Mouse (Mus musculus): ENCODE results near the gene Mast4.
"Not testable (repeated sequence)": the region's sequence is repeated elsewhere in the genome, so short reads cannot be mapped to it uniquely, and the experiment has no call there.

The Mast4 gene

DNA sequence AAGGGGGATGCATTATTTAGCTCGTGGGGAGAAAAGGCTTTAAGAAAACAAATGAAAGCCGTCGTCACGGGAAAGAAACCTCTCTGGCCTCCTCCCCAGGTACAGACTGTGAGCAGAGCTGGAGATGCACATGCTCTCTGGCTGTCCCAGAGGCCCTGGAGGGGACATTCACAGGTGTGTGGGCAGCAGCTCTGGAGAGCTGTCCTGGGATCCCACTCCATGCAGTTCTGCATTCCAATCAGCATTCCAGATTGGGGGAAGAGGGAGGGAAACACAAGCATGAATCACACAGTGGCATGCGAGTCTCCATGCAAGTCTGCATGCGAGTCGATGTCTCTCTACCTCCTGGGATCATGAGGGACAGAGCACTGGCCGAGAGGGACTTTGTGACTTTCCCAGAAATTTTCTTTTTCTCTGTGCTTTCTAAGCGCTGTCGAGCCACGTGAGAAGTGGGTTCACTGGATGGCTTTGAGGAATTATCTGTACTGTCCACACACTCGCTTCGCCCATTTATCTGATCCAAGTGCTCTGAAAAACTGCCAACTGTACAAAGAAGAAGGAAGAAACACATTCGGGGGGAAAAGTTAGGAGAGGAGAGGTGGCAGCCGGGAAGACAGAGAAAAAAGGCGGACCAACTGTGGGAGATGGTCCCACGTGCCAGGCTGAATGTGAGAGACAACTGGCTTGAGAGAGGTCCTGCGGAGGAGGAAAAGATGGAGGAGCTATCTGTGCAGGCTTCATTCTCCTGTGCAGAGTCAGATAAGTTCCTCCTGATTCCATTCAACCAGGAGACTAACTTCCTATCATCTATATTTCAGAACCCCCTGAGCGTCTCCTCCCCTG is 580.4 kb downstream of the Mast4 start:
- no peak for DNase-seq (ENCODE audit: low read depth, low spot score)

DNA sequence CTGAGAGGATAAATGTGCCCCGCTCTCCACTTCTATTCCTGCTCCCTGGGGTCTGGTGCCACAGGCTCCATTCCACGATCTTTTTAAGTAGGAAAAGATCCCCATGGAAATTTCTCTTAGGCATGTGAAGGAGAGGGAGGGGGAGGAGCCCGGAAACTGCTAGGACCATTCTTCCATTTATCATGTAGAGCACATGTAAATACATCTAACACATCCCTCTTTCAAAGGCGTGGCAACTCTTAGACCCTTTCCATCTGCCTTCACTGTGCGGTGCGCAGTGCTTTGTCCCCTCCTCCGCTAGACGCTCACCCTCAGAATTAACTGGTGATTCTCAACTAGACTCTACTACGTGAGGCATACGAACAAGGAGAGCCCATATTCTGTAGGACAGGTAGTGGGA is 584.4 kb downstream of the Mast4 start:
- peak; percentile 89 for DNase-seq (ENCODE audit: low read depth, low spot score)

DNA sequence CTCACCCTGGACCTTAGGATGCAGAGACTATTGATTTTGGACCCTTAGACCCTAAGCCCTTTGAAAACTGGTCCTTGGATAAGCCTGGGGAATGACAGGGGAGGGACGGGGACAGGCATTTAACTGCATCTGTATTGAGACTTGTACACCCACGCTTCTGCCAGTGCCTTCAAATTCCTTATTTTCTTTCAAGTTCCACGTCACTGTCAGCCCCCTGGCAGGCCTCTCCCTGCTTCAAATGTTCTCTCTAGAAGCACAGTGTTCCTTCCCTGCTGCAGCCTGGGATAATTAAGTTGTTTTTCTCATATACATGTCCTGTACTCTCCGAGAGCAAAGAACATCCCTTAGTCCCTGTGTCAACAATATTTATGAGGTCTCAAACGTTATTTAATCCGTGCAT is 585.1 kb downstream of the Mast4 start:
- DNase-seq (ENCODE audit: low read depth, low spot score), result no peak

DNA sequence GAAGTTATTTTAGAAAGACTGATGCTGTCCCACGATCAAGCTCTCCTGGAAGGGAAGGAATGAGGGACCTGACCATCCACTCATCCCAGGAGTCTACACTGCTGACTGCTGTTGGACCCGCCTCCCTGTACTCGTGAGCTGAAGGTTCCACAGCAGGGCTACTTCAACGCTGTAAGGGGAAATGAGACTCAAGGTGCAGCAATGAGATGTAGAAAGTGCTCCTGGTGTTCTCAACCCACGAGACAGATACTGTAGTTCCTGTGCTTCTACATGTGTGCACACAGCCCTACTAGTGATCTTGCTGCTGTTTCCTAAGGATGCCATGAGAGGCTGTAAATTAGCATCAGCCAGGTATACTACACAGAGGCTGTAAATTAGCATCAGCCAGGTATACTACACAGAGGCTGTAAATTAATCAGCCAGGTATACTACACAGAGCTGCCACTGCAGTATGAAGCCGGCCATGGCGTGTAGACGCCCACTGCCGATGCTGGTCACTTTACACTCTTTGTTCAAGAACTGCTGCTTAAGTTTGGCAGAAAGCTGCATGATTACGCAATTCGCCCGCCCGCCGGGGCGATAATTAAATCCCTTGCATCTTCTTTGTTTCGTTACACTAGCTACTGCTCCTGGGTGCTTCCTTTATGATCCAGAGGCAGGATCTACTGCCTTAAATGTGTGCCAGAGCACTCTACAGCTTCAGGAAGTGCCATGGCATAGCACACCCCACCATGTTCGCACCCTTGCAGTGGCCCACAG is 587.3 kb downstream of the Mast4 start:
- peak; percentile 21 for DNase-seq (ENCODE audit: low read depth, low spot score)

DNA sequence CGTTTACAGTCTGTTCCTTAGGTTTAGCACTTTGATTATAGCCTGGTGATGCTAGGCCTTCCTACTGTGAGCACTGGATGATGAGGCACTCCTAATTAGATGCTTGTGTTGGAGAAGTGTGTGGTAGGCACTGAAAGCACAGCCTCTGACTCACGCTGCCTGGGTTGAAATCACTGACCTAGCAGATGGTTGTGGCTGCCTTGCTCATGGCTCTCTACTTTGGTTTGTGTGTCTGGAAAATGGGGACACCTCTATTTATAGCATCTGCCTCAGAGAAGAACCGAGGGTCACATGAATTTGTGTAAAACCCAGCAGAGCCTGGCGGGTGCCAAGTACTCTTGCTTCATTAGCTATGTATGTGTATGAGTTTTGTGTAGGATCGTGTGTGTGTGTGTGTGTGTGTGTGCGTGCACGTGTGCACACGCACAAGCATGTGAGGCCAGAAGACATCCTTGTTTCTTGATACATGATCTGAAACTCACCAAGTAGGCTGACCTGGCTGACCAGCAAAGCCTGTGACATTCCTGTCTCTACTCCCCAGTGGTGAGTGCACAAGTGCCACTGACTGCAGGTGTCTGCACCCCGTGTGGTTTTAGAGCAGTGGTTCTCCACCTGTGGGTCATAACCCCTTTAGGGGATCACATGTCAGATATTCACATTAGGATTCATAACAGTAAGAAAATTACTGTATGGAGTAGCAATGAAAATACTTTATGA is 588.5 kb downstream of the Mast4 start:
- DNase-seq (ENCODE audit: low read depth, low spot score), result no peak

DNA sequence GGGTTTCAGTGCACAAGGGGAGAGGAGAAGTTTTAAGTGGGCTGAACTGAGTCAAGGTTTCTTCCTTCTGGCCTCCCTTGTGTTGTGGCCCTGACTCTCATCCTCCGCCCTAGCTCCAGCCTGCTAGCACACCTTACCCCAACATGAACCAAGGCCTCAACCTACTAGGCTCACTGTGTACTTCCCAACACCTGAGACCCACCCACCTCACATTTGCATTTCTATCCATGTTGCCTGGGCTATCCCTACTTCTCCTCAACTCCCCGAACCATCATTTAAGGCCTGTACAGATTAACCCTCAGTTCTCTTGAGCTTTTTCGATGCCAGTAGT is 589.1 kb downstream of the Mast4 start:
- DNase-seq (ENCODE audit: low read depth, low spot score), result no peak

DNA sequence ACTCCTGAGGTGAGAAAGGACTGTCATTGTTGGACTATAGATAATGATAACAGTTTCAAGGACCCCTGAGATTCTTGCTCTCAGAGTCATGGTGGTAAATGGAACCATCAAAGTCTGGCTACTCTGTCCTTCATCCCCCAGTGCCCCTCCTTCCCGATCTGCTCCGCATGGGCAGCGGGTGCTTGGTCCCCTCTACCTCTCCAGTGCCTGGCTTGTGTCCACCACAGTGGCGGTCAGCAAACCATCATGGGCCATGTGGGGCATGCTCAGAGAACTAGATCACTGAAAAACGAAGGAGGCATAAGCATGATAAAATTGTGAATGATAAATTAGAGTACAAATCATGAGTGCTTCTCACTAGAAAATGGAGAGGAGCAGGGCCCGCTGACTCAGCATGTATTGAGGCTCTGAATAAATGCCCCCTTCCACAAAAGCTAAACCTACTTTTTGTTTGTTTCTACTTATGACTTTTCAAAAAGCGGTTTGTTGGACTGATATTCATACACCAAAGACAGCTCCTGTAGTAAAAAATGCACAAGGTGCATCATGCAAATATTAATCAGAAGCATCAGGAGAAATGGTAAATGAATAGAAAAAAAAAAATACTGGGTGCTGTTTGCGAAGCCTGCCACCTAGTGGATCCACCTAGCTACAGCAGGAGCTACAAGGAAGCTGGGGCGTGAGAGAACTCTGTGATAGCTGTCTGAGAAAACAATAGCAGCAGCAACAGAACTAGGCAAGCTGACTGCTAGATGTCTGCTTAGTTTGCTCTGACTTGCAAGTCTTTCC is 589.6 kb downstream of the Mast4 start:
- DNase-seq (ENCODE audit: low read depth, low spot score), result peak; percentile 68

DNA sequence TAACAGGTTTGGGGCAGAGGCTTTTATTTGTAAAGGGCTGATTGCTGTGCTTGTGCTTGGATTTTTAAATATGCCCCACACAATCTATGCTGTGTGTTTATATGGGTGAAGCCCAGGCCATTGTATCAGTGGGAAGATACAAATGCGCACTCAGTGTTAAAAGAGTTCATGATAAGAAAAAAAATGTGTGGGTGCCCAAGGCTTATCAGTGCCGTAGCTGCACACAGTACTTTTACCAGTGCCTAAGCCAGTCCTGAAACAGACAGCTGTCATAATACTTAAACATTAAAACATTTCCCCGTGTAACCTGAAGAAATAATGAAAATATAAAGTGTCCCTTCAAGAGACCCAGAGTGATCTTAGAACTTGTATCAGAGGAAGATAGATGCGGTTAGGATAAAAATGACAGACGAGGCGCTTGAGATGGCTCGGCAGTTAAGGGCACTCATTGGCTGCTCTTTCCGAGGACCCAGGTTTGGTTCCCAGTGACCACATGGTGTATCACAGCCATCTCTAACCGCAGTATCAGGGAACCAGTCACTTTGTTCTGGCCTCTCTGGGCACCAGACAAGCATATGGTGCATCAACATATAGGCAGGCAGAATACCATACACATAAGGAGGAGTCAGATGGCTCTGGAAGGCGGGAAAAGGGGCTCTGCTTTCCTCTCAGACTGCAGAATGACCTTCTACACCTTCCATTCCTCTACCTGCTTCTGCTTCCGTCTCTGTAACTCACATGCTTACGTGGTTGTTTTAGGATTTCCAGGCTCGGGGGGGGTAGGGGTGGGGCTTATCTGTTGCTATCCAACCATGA is 594.4 kb downstream of the Mast4 start:
- DNase-seq (ENCODE audit: low read depth, low spot score), result no peak

DNA sequence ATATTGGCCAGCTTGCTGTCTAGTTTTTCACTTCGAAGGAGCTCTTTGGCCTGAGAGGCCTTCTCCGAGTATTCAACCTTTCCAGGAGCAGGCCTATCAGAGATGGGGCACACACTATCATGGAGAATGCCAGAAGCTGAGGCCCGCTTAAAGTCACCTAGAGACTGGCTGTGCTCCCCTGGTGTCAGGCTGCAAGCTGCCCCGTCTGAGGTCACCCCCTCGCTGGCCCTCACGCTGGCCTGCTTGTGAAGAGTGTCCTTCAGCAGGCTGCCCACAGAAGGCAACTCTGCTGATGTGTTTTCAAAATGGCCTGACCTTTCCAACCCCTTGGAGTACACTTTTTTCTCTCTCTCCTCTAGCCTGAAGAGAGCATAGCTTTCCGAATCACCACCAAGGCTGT is 596.5 kb downstream of the Mast4 start:
- no peak for DNase-seq (ENCODE audit: low read depth, low spot score)

DNA sequence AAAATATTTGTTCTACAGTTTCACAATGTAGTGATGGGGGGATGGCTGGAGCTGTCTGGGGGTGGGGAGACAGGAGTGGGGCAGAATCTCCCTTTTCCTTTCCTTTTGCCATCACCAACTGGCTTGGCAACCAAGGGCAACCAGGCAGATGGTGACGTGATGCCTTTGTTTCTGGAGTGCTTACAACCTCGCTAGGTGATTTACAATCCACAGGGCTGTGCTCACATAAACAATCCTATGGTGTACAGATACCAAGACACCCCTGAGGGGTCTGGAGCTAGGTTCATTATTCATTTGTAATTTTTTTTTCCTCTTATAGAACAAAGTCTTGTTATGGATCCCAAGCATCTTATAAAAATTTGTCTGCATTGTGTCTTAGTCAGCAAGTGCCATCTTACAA is 601.2 kb downstream of the Mast4 start:
- DNase-seq (ENCODE audit: low read depth, low spot score), result no peak

DNA sequence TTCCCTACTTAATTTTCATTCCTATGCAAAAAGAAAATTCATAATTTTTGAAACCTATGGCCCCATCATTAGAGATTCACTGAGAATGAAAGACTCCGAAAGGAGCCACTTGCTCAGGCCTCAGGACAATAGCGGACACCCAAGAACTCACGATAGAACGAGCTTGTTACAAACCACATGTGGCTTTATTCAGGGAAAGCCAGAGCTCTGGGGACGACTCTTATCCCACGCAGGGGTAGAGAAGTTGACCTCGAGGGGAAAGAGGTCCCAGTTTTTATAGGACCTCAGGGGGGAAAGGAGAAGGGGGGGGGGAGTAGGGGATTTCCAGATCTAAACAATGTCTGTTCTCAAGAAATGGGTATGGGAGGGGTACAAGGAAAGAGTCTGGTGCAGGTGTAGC is 605.3 kb downstream of the Mast4 start:
- not testable (repeated sequence) for DNase-seq (ENCODE audit: low read depth, low spot score)

DNA sequence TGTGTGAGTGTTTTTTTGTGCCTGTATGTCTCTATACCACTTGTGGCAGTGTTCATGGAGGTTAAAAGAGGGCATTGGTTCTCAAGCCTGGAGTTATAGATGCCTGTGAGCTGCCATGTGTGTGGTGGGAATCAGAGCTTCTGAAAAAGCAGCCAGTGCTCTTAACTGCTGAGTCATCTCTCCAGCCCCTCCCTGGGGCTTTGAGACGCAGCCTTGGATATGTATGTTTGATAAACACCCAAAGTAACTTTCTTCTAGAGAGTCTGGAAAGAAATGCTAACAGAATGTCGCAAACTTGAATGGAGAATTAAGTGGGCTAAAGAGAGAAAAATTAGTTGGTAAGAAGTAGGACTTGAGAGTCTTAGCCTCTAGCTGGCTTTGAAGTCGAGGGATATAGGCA is 606.3 kb downstream of the Mast4 start:
- no peak for DNase-seq (ENCODE audit: low read depth, low spot score)

DNA sequence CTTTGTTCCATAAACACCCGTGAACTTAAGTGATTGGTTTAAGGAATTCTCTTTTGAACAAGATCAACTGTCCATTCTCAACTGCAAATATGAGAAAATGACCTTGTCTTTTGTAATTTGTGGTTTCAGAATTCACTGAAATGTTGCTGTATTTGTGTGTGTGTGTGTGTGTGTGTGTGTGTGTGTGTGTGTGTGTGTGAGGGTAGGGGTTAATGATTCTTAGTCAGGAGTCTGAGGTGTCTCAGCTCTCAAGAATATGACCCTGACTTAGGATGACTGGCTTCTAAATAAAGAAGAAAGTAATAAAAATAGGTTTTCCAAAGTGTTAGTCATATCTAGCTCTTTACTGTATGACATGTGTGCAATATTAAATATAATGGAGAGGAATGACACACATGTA is 607.4 kb downstream of the Mast4 start:
- DNase-seq (ENCODE audit: low read depth, low spot score), result no peak

DNA sequence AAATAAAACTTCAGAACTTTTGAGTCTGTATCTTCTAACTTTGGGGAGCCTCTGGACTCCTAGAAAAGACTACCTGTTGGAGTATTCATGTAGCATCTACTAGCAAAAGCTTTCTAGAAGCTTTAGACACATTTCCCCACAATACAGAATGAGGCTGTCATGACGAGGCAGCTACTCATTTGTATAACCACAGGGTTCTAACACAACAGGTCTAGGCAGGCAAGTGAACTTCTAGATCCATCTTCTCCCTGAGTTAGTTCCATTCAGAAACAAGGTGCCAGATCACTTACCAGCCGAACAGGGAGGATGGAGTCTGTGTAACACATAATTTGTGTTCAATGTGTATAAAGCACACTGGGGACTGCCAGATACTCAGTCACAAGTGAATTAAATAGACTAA is 608.4 kb downstream of the Mast4 start:
- DNase-seq (ENCODE audit: low read depth, low spot score), result no peak

DNA sequence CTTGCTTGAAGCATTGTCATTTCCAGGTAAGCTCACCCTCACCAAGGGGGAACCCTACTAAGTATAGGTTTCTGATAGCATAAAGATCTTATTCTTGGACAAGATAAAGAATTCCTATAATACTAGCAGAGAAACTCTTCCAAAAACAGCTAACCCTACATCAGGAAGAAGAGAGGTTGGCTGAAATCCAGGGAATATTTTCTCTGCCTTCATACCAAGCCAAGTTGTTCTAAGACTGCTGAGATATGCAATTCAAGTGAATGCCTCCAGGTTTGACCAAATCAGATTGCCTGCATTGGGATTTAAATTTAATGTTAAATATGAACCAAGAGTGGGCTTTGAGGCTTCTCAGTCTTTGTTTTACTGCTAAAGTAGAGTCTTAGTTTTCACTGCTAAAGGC is 608.9 kb downstream of the Mast4 start:
- no peak for DNase-seq (ENCODE audit: low read depth, low spot score)

DNA sequence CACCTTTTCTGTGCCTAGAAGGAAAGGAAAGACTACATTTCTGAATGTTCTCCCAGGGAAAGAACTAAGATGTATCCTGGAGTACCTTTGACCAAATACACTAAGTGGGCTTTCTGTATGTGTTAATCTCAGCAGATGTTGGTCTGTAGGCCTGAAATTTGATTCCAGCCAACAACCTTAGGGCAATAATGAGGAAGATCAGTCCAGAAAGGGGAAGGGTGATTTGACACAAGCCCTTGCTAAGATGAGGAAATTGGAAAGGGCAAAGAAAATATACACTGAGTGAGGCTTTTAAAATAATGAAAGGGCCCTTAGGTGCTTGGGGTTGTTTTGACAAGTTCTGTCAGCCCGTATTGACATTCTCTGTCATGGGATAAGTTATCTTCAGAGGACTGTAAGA is 617.3 kb downstream of the Mast4 start:
- DNase-seq (ENCODE audit: low read depth, low spot score), result no peak

DNA sequence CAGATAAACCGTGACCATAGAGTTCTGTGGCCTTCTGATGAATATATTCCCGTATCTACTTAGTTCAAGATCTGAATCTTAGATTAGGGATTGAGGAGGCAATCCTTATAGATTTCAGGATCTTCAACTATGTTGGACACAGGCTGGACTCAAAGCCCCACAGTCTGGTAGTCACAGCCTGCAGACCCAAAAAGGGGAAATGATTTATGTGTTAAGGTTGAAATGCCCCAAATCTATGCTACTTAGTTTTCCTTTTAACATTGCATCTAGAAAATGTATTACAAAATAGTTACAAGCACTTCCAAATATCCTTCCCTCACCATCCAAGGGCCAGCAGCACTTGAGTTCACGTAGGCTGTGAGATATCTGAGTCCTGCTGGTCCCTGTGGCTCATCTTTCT is 633.6 kb downstream of the Mast4 start:
- DNase-seq (ENCODE audit: low read depth, low spot score), result no peak

DNA sequence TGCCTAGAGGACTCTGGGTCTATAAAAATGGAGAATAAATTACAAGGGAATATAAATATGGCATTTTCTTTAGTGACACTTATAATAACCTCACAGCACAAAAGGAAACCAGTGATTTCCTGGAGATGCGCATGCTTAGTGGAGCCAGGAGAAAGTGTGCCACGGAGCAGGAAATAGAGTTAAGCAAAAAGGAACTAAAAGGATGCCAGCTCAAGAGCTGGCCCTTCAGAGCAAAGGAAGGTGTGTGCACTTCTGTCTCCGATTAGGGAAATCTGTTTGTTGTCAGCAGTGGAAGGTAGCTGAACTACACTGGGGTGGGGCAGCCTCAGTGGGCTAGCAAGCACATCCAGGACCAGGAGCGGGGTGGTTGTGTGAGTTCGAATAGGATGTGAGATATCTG is 634.1 kb downstream of the Mast4 start:
- no peak for DNase-seq (ENCODE audit: low read depth, low spot score)

DNA sequence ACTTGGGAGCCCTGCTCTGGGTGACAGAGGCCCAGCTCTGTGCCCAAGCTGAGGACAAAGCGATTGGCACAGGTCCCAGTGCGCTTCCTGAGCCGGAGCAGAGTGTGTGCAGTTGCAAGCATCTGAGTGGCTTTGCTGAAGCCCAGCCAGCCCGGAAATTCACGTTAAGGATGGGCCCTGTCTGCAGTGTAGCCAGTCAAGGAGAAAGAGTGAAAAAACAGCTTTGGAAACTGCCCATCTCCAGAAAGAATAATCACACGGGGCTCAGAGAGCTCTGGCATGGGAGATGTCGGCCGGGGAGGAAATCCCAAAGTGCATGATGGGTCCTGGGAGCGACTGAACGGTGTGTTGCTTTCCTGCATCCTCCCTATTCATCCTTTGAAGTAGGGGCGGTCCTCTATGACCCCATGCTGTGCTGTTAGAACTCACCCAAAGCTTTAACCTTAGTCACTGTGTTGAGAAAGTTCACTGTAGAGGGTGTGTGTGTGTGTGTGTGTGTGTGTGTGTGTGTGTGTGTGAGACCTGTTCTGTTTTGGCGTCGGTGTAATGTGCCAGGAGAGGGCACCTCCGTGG is 635.5 kb downstream of the Mast4 start:
- DNase-seq (ENCODE audit: low read depth, low spot score), result peak; percentile 72

DNA sequence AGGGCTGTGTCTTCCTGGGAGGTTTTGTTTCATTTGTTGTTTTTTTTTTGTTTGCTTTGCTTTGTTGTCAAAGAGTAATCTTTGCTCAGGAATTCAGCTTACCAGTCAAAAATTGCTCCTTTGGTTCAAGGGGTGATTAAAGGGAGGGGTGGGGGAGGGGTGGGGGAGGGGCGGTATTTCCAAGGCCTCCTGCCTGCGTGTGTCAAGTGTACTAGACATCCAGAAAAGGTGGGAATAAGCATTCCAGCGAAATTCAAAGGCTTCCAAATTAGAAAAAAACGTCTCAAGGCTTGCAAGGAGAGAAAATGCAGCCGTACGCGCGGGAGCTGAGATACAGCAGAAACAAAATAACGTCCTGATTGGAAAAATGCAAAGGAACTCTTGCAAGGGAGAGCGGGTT is 636.0 kb downstream of the Mast4 start:
- no peak for DNase-seq (ENCODE audit: low read depth, low spot score)
